Mouse (Mus musculus): ENCODE measurements around the gene Slc25a1.

GRCm38 (mm10) chr16:17929211-17929610 lies 1.2 kb upstream of the Slc25a1 start:
- no peak for TF ChIP-seq GATA1 (IDR thresholded peaks at IDR 0.05; ENCODE audit: borderline replicate concordance, low read length)
- no peak for TF ChIP-seq FLI1 (IDR thresholded peaks at IDR 0.05; ENCODE audit: low read length)
